Mouse (Mus musculus): Measurements from ENCODE around the gene Ptprs. TPM values are rescaled to one million over a fixed set of nuclear protein-coding genes. Genes with fewer than 3 reads are reported as not detected.

Ptprs gene
- polyA plus RNA-seq, 1 experiment from 2014 or later, result 125 TPM

DNA sequence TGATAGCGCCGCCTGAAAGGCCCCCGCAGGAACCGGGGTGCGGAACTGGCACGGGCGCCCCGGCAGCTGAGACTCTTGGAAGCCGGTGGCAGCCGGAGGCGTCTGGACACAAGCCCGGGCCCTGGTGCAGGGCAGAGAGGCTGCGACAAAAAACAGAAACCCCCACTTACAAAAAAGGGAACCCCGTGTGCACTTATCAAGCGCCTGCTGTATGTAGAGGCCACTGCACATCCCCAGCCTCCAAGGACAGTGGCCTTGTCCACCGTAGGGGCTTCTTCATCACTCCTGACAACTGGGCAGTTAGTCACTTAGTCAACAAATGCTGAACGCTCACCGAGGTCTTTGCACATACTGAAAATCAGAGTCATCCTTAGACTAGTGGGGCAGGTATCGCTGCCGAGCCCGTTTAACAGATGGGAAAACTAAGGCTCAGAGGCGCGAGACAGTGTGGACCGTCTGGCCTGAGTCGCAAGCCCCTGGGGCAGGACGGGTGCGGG, 34.2 kb upstream of the Ptprs start:
- peaks cover 10% of the 10 kb centered on the region; the same call in 1 of the 2 replicates for H3K4me1 ChIP-seq (ENCODE audit: control insufficient read depth, insufficient read depth, low read length)
- H3K9me3 ChIP-seq (ENCODE audit: control insufficient read depth, low read length), result no peaks in the 10 kb centered on the region
- no peak overlapping the region for H3K4me3 ChIP-seq (ENCODE audit: low read depth, low read length)
- 31% methylated on average over 27 of the region's 27 CpGs for WGBS
- DNase-seq (ENCODE audit: low spot score, missing footprints) (peak; percentile 89), ATAC-seq (ENCODE audit: low FRiP score) (no peak)
- no peak overlapping the region for H3K4me2 ChIP-seq
- no peak overlapping the region for H3K9ac ChIP-seq (ENCODE audit: low read length)
- peaks cover 38% of the 10 kb centered on the region for H3K27me3 ChIP-seq (ENCODE audit: control insufficient read depth, insufficient read depth, low read length)
- no peaks in the 10 kb centered on the region for H3K36me3 ChIP-seq (ENCODE audit: control insufficient read depth, insufficient read depth, low read length)
- no peak overlapping the region for H3K27ac ChIP-seq (ENCODE audit: low read depth, low read length)

GRCm38 (mm10) chr17:56509707-56510472, 33.6 kb upstream of the Ptprs start:
- peaks cover 10% of the 10 kb centered on the region; the same call in 1 of the 2 replicates for H3K4me1 ChIP-seq (ENCODE audit: control insufficient read depth, insufficient read depth, low read length)
- peak; percentile 16; the same call in 1 of the 2 replicates for ATAC-seq (ENCODE audit: low FRiP score)
- no peak overlapping the region for H3K4me3 ChIP-seq (ENCODE audit: low read depth, low read length)

DNA sequence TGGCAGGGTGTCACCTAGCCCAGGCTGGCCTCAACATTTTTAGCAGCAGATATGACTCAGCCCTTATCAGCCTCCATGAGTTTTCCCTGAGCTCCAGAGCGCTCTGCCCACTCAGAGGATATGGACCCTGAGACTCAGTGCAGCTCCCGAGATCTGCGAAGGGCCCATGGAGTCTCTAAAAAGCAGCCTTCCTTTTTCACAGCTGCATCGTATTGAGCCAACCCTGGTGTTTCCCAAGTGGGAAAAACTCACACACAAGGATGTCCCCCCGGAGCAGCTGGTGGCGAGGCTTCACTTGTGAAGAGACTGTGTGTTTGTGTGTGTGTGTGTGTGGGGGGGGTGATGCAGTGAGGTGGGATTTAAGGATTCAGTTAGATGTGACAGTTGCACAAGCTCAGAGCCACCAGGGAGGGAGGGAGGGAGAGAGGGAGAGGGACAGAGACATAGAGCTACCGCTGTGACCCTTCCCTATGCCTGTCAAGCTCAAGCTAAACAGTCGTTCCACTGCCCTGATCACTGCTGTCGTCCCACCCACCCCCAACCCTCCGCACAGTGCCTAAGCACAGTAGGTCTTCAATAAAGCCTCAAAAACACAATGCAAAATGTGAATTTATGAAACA, 32.8 kb upstream of the Ptprs start:
- DNase-seq (ENCODE audit: low spot score, missing footprints) (peak; percentile 89), ATAC-seq (ENCODE audit: low FRiP score) (peak; percentile 12; the same call in 1 of the 2 replicates)
- no peak overlapping the region for H3K4me2 ChIP-seq
- H3K4me3 ChIP-seq (ENCODE audit: low read depth, low read length), result no peak overlapping the region
- peaks cover 38% of the 10 kb centered on the region for H3K27me3 ChIP-seq (ENCODE audit: control insufficient read depth, insufficient read depth, low read length)
- H3K9ac ChIP-seq (ENCODE audit: low read length), result 0 out of 2 replicates have a peak overlapping the region, but pooled peaks have one; percentile 1
- H3K9me3 ChIP-seq (ENCODE audit: control insufficient read depth, low read length), result no peaks in the 10 kb centered on the region
- H3K27ac ChIP-seq (ENCODE audit: low read depth, low read length), result no peak overlapping the region; the same call in 1 of the 2 replicates
- H3K4me1 ChIP-seq (ENCODE audit: control insufficient read depth, insufficient read depth, low read length), result peaks cover 10% of the 10 kb centered on the region; the same call in 1 of the 2 replicates
- WGBS, result 37% methylated on average over 10 of the region's 10 CpGs
- H3K36me3 ChIP-seq (ENCODE audit: control insufficient read depth, insufficient read depth, low read length), result no peaks in the 10 kb centered on the region

More at GRCm38 (mm10) chr17:56509707-56510472, 33.6 kb upstream of the Ptprs start:
- WGBS, result 7% methylated on average over 35 of the region's 37 CpGs
- Histone ChIP-seq H3K4me2 (peak overlapping the region; percentile 16; the same call in 1 of the 2 replicates), H3K27ac (ENCODE audit: low read depth, low read length) (no peak overlapping the region), H3K36me3 (ENCODE audit: control insufficient read depth, insufficient read depth, low read length) (no peaks in the 10 kb centered on the region), H3K9ac (ENCODE audit: low read length) (0 out of 2 replicates have a peak overlapping the region, but pooled peaks have one; percentile 1), H3K9me3 (ENCODE audit: control insufficient read depth, low read length) (no peaks in the 10 kb centered on the region), H3K27me3 (ENCODE audit: control insufficient read depth, insufficient read depth, low read length) (peaks cover 38% of the 10 kb centered on the region)
- DNase-seq (ENCODE audit: low spot score, missing footprints), result no peak

GRCm38 (mm10) chr17:56507161-56508068, 31.1 kb upstream of the Ptprs start:
- WGBS, result 1% methylated on average over 41 of the region's 42 CpGs
- Histone ChIP-seq H3K4me2 (peak overlapping the region; percentile 99), H3K27ac (ENCODE audit: low read depth, low read length) (peak overlapping the region; percentile 75), H3K9me3 (ENCODE audit: control insufficient read depth, low read length) (no peaks in the 10 kb centered on the region), H3K4me1 (ENCODE audit: control insufficient read depth, insufficient read depth, low read length) (peaks cover 10% of the 10 kb centered on the region; the same call in 1 of the 2 replicates), H3K4me3 (ENCODE audit: low read depth, low read length) (peak overlapping the region; percentile 65), H3K27me3 (ENCODE audit: control insufficient read depth, insufficient read depth, low read length) (peaks cover 30% of the 10 kb centered on the region), H3K36me3 (ENCODE audit: control insufficient read depth, insufficient read depth, low read length) (no peaks in the 10 kb centered on the region), H3K9ac (ENCODE audit: low read length) (peak overlapping the region; percentile 90)
- ATAC-seq (ENCODE audit: low FRiP score), result peak; percentile 95
- peak; percentile 98 for DNase-seq (ENCODE audit: low spot score, missing footprints)

GRCm38 (mm10) chr17:56506417-56507065, 30.3 kb upstream of the Ptprs start:
- Histone ChIP-seq H3K4me1 (ENCODE audit: control insufficient read depth, insufficient read depth, low read length) (peaks cover 10% of the 10 kb centered on the region; the same call in 1 of the 2 replicates), H3K27me3 (ENCODE audit: control insufficient read depth, insufficient read depth, low read length) (peaks cover 22% of the 10 kb centered on the region), H3K9ac (ENCODE audit: low read length) (peak overlapping the region; percentile 90), H3K4me3 (ENCODE audit: low read depth, low read length) (peak overlapping the region; percentile 65), H3K4me2 (peak overlapping the region; percentile 99), H3K9me3 (ENCODE audit: control insufficient read depth, low read length) (no peaks in the 10 kb centered on the region), H3K36me3 (ENCODE audit: control insufficient read depth, insufficient read depth, low read length) (no peaks in the 10 kb centered on the region), H3K27ac (ENCODE audit: low read depth, low read length) (no peak overlapping the region)
- ATAC-seq (ENCODE audit: low FRiP score) (no peak), DNase-seq (ENCODE audit: low spot score, missing footprints) (peak; percentile 81)
- 56% methylated on average over 15 of the region's 15 CpGs for WGBS

DNA sequence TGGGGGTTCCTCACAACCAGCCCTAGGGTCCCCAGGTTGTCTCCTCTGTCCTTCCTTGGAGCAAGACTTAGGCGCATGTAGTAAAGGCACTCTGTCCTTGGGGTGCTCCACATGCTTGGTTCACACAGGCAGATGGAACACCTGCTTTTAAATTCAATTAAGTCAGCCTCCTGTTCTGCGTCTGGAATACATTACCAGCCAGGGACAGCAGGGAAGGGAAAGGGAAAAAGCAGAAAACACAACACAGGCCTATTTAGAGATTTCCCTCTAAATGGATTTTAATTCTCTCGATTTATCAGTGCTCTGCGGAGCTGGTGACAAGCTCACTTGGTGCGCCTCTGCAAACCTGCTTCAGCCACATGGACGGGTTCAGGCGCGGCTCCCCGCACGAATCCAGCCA, 29.1 kb upstream of the Ptprs start:
- Histone ChIP-seq H3K9me3 (ENCODE audit: control insufficient read depth, low read length) (no peaks in the 10 kb centered on the region), H3K27ac (ENCODE audit: low read depth, low read length) (no peak overlapping the region), H3K36me3 (ENCODE audit: control insufficient read depth, insufficient read depth, low read length) (no peaks in the 10 kb centered on the region), H3K9ac (ENCODE audit: low read length) (no peak overlapping the region), H3K4me3 (ENCODE audit: low read depth, low read length) (no peak overlapping the region), H3K4me1 (ENCODE audit: control insufficient read depth, insufficient read depth, low read length) (peaks cover 7% of the 10 kb centered on the region; the same call in 1 of the 2 replicates), H3K27me3 (ENCODE audit: control insufficient read depth, insufficient read depth, low read length) (peaks cover 10% of the 10 kb centered on the region), H3K4me2 (no peak overlapping the region)
- no peak for DNase-seq (ENCODE audit: low spot score, missing footprints)
- WGBS, result 86% methylated on average over 10 of the region's 10 CpGs
- no peak for ATAC-seq (ENCODE audit: low FRiP score)

DNA sequence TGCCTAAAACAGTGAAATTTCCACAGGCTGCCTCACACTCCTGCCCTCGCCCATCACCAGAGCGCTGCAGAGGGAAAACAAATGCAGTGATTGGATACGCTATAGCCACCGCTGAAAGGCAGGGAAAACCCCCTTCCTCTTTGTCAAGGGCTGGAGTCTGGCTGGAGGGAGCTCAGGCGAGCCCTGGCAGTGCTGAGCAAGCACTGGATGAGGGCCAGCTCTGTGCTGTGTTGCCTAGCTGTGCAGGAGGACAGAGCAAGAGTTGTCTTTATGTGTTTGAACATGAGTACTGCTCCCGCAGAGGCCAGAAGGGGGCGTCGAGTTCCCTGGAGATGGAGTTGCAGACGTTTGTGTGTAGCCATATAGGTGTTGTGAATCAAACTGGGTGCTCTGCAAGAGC, 26.2 kb upstream of the Ptprs start:
- Histone ChIP-seq H3K4me3 (ENCODE audit: low read depth, low read length) (no peak overlapping the region), H3K9ac (ENCODE audit: low read length) (no peak overlapping the region), H3K4me1 (ENCODE audit: control insufficient read depth, insufficient read depth, low read length) (peaks cover 3% of the 10 kb centered on the region; the same call in 1 of the 2 replicates), H3K27me3 (ENCODE audit: control insufficient read depth, insufficient read depth, low read length) (no peaks in the 10 kb centered on the region), H3K27ac (ENCODE audit: low read depth, low read length) (no peak overlapping the region), H3K4me2 (no peak overlapping the region), H3K9me3 (ENCODE audit: control insufficient read depth, low read length) (no peaks in the 10 kb centered on the region; the same call in 1 of the 2 replicates), H3K36me3 (ENCODE audit: control insufficient read depth, insufficient read depth, low read length) (no peaks in the 10 kb centered on the region)
- peak; percentile 80 for DNase-seq (ENCODE audit: low spot score, missing footprints)
- no peak for ATAC-seq (ENCODE audit: low FRiP score)
- WGBS, result 38% methylated on average over 9 of the region's 9 CpGs
